Mouse (Mus musculus) activated CD4-positive, CD25-positive, alpha-beta regulatory T cell, adult 4 months (primary cell): ENCODE results near the gene Gfer. TPM values are rescaled to one million over a fixed set of nuclear protein-coding genes. Genes with fewer than 3 reads are reported as not detected.
"Not testable (repeated sequence)": the region's sequence is repeated elsewhere in the genome, so short reads cannot be mapped to it uniquely, and the experiment has no call there.

Source experiments
- ATAC-seq: one replicate; pipeline ENCODE4 v1.8.0; 2017
- polyA plus RNA-seq, 2 experiments: library from polyadenylated mRNA; unstranded; fragments of 100-300 nt; shearing (Covaris generic); gene quantifications; one replicate each; pipeline ENCODE4 v1.2.1; 2017

Gene Gfer
- polyA plus RNA-seq, 2 experiments from 2014 or later: 13.1 to 15.5 TPM

- ATAC-seq: peak; percentile 79
Measured at GRCm38 (mm10) chr17:24687146-24687595, 8.8 kb downstream of the Gfer start.

- no peak for ATAC-seq
Measured at GRCm38 (mm10) chr17:24686514-24686913, 9.4 kb downstream of the Gfer start.

- no peak for ATAC-seq
Measured at GRCm38 (mm10) chr17:24677500-24678080, 18.4 kb downstream of the Gfer start.

GRCm38 (mm10) chr17:24676877-24677276 is 19.1 kb downstream of the Gfer start:
- no peak for ATAC-seq

GRCm38 (mm10) chr17:24676187-24676586 is 19.8 kb downstream of the Gfer start:
- ATAC-seq: peak; percentile 69

GRCm38 (mm10) chr17:24674277-24674676 is 21.7 kb downstream of the Gfer start:
- ATAC-seq: no peak

GRCm38 (mm10) chr17:24672141-24672540 is 23.8 kb downstream of the Gfer start:
- ATAC-seq: no peak

GRCm38 (mm10) chr17:24671346-24671745 is 24.6 kb downstream of the Gfer start:
- ATAC-seq: no peak

- no peak for ATAC-seq
Measured at GRCm38 (mm10) chr17:24670246-24670844, 25.6 kb downstream of the Gfer start.

- ATAC-seq: peak; percentile 99
Measured at GRCm38 (mm10) chr17:24669545-24670245, 26.3 kb downstream of the Gfer start, which contains the start of gene Zfp598. Gene Zfp598, plus strand, starts transcription at chr17:24669687.

- not testable (repeated sequence) for ATAC-seq
Measured at GRCm38 (mm10) chr17:24669214-24669544, 26.8 kb downstream of the Gfer start.

- ATAC-seq: no peak
Measured at GRCm38 (mm10) chr17:24667416-24667815, 28.5 kb downstream of the Gfer start.

GRCm38 (mm10) chr17:24667011-24667410 is 28.9 kb downstream of the Gfer start:
- not testable (repeated sequence) for ATAC-seq

- no peak for ATAC-seq
Measured at GRCm38 (mm10) chr17:24658017-24658758, 37.8 kb downstream of the Gfer start, which contains the start of gene Npw. Gene Npw, minus strand, starts transcription at chr17:24658457.

GRCm38 (mm10) chr17:24654969-24655368 is 41.0 kb downstream of the Gfer start:
- no peak for ATAC-seq

GRCm38 (mm10) chr17:24653967-24654710 is 41.8 kb downstream of the Gfer start:
- no peak for ATAC-seq

GRCm38 (mm10) chr17:24651835-24652234 is 44.1 kb downstream of the Gfer start:
- no peak for ATAC-seq

GRCm38 (mm10) chr17:24650766-24651165 is 45.2 kb downstream of the Gfer start:
- ATAC-seq: no peak

GRCm38 (mm10) chr17:24650070-24650616 is 45.8 kb downstream of the Gfer start, which contains the start of gene Slc9a3r2:
Gene Slc9a3r2, minus strand, starts transcription at chr17:24650327.
- no peak for ATAC-seq

GRCm38 (mm10) chr17:24649581-24650069 is 46.3 kb downstream of the Gfer start:
- no peak for ATAC-seq

GRCm38 (mm10) chr17:24648731-24649377 is 47.1 kb downstream of the Gfer start:
- no peak for ATAC-seq
